Mouse (Mus musculus) limb, embryonic 15.5 days (tissue): ENCODE data around the gene Nupl1. TPM values are rescaled to one million over a fixed set of nuclear protein-coding genes. Genes with fewer than 3 reads are reported as not detected.

Experiments used
- ATAC-seq: fragments of 200-750 bp; cut with Nextera tagmentation; 2 replicates; pipeline ENCODE4 v1.8.0; 2017; ENCODE audit warnings: low read depth, moderate TSS enrichment; ENCODE audit not compliant: insufficient number of reproducible peaks, low FRiP score, low TSS enrichment
- H3K27ac ChIP-seq: fragments of 300-500 bp; sonication (generic); 2 replicates; pipeline ENCODE4 v1.5.1; 2015; ENCODE audit warnings: moderate library complexity, mild to moderate bottlenecking, inconsistent platforms
- H3K27me3 ChIP-seq: fragments of 300-500 bp; sonication (generic); 2 replicates; pipeline ENCODE4 v1.6.1; 2015; ENCODE audit warnings: inconsistent platforms
- H3K36me3 ChIP-seq: fragments of 300-500 bp; sonication (generic); 2 replicates; pipeline ENCODE4 v1.6.1; 2015; ENCODE audit warnings: inconsistent platforms
- H3K4me1 ChIP-seq: fragments of 300-500 bp; sonication (generic); 2 replicates; pipeline ENCODE4 v1.6.1; 2015; ENCODE audit warnings: inconsistent platforms
- H3K4me2 ChIP-seq: fragments of 300-500 bp; sonication (generic); 2 replicates; pipeline ENCODE4 v1.6.1; 2015; ENCODE audit warnings: mild to moderate bottlenecking, inconsistent platforms
- H3K4me3 ChIP-seq: fragments of 300-500 bp; sonication (generic); 2 replicates; pipeline ENCODE4 v1.5.1; 2015; ENCODE audit warnings: mild to moderate bottlenecking, inconsistent platforms
- H3K9ac ChIP-seq: fragments of 300-500 bp; sonication (generic); 2 replicates; pipeline ENCODE4 v1.6.1; 2015; ENCODE audit warnings: inconsistent platforms
- H3K9me3 ChIP-seq: fragments of 300-500 bp; sonication (generic); 2 replicates; pipeline ENCODE4 v1.6.1; 2016; ENCODE audit warnings: inconsistent platforms
- WGBS: fragments of 180-500 bp; shearing (Covaris S2); methylation state at CpG from one replicate; pipeline ENCODE4 v1.1.7; 2015; 5-methylcytosine and 5-hydroxymethylcytosine counted together
- microRNA counts: library from miRNA; unstranded; fragments of <30 nt; microRNA quantifications from one replicate; lab custom pipeline; 2016
- microRNA-seq: library from miRNA; unstranded; fragments of <30 nt; microRNA quantifications from one replicate; pipeline ENCODE4, GENCODE M21; 2016
- polyA plus RNA-seq: library from polyadenylated mRNA; unstranded; fragments of >200 nt; fragmentation: Nextera tagmentation; extraction: Ambion mirVana; gene quantifications from 2 replicates; pipeline ENCODE4 v1.2.1, GENCODE M21; 2015

Nupl1 gene
- polyA plus RNA-seq, 1 experiment from 2014 or later = not detected

DNA sequence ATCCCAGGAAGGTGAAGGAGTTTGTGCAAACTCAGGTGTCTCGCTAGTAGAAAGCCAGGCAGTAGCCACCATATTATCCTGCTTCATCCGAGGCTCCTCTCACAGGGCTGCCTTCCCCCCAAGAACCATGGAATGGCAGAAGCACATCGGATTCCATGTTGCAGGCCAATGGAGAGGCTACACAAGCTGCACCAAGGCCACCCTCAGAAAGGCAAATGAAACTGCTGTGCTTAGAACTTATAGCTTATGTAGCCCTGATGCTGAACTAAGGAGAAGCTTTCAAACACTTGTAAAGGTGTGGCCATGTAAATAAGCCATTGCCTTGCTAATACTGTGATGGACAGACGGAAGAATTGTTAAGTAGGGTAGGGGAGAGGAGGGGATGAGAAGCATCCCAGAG is 115.4 kb downstream of the Nupl1 start:
- Histone ChIP-seq H3K9me3 (no peaks in the 10 kb centered on the region), H3K9ac (no peak overlapping the region), H3K27ac (no peak overlapping the region), H3K36me3 (no peaks in the 10 kb centered on the region), H3K4me2 (no peak overlapping the region), H3K27me3 (no peaks in the 10 kb centered on the region), H3K4me1 (no peaks in the 10 kb centered on the region), H3K4me3 (no peak overlapping the region)
- 86% methylated on average over 4 of the region's 4 CpGs for WGBS
- ATAC-seq = no peak

DNA sequence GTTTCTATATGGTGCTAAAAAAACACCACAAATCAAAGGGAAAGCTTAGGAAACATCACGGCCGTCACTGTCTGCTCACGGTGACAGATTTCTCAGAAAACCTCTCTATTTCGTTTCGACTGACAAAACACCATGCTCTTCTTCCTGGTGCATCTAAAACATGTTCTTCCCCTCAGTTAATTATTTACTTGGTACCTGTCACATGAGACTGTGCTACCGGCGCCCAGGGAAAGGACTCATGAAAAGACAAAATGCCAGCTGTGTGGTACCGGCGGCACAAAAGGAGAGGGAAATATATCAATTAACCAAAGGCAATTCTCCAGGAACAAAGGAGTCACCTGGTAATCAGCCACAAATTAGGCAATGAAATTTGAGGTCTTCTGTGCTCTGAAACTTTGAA is 116.5 kb downstream of the Nupl1 start:
- H3K4me2 ChIP-seq = no peak overlapping the region
- no peak overlapping the region for H3K9ac ChIP-seq
- no peaks in the 10 kb centered on the region for H3K4me1 ChIP-seq
- no peak for ATAC-seq
- H3K27ac ChIP-seq = no peak overlapping the region
- no peaks in the 10 kb centered on the region for H3K36me3 ChIP-seq
- H3K4me3 ChIP-seq = no peak overlapping the region
- H3K9me3 ChIP-seq = no peaks in the 10 kb centered on the region
- no peaks in the 10 kb centered on the region for H3K27me3 ChIP-seq
- 74% methylated on average over 9 of the region's 9 CpGs for WGBS

MicroRNAs within 50 kb of the gene (microRNA counts, 519-probe panel; counts per million panel counts)
- not detected for microRNA mmu-miR-719 (lab: Ali Mortazavi, UCI)

Small RNA genes lying within 50 kb of the gene (microRNA-seq; reads per million reads assigned to microRNA genes)
- gene Mir719 = not detected

Other genes with a start within 250 kb of the Nupl1 start
- 1.0 and 1.9 TPM in 2 replicates for gene Atp8a2, start 54.3 kb downstream of the Nupl1 start, polyA plus RNA-seq
- gene Gm49336, start 76 bp upstream of the Nupl1 start, polyA plus RNA-seq = 43.3 and 45.8 TPM in 2 replicates
- gene Mtmr6, start 13.8 kb upstream of the Nupl1 start, polyA plus RNA-seq = 42.1 and 43.0 TPM in 2 replicates
- 0.71 and 1.2 TPM in 2 replicates for gene Amer2, start 121.8 kb upstream of the Nupl1 start, polyA plus RNA-seq